Mouse (Mus musculus): Measurements from ENCODE around the gene Frat2.

DNA sequence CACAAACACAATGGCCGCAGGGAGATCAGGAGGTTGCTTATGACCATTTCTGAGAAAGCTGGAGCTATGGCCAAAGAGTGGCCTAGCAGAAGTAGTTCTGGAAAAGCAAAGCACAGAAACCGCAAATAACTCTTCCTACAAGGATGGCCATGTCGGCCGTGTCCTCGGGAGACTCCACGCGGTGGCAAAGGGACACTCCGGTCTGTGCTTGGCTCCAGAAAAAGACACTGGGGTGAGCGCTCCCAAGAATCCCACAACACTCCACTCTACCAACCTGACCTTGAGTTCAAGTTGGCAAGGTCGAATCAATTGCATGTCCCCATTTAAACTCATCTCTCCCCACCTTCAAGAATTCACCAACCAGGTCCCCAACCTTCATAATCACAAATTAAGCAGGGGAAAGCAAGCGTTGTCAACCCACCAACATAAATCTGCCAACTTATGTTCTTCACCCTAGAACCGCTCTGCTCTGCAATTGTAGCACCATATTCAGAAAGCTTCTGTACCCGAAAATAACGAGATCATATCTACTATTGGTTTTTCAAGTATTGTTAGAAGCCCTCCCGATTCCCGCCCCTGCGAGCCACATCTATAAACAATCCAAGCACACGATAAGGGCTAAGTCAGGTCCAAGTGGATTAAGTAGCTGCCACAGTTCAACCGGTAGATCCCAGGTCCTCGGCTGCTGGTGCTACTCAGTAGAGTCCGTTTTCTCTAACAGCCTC, 1.4 kb downstream of the Frat2 start:
- TF ChIP-seq CTCF (IDR thresholded peaks at IDR 0.05; ENCODE audit: borderline replicate concordance, extremely low read depth, insufficient read depth, insufficient read length) (peak; percentile 11; the same call in 1 of the 2 replicates), POLR2A (IDR thresholded peaks at IDR 0.05; ENCODE audit: borderline replicate concordance, extremely low read depth, insufficient read depth, insufficient read length, poor library complexity, severe bottlenecking) (no peak)
